Mouse (Mus musculus): ENCODE results near the gene Srek1ip1. TPM values are rescaled to one million over a fixed set of nuclear protein-coding genes. Genes with fewer than 3 reads are reported as not detected.

The Srek1ip1 gene
- total and polyA plus RNA-seq, 2 experiments from 2014 or later, result 12.3 to 12.9 TPM

DNA sequence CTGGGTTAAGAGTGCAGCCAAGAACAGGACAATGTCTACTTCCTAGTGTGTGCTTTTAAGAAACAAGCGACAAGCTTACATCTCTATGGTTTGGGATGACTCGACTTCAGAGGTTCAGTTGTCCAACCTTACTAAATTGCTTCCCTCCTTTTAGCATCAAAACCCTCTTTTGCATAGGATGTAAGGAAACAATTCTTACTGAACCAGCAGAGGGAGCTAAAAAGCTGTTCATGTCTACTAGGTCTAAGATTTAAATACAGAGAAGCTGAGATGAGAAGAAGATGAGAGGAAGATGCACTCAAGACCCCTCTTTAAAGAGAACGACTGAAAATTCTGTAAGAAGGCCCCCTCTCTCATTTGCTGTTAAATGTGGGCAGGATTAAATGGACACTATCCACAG lies 13.4 kb downstream of the Srek1ip1 start:
- Histone ChIP-seq H3K36me3 (ENCODE audit: insufficient read depth, low read length) (peaks cover 6% of the 10 kb centered on the region; the same call in 1 of the 2 replicates), H3K4me2 (ENCODE audit: low read depth, low read length, poor library complexity, severe bottlenecking) (no peak overlapping the region), H3K4me1 (ENCODE audit: insufficient read depth, low read length) (no peaks in the 10 kb centered on the region), H3K27me3 (ENCODE audit: insufficient read depth, low read length) (no peaks in the 10 kb centered on the region), H3K27ac (ENCODE audit: low read depth, low read length) (no peak overlapping the region), H3K9ac (replicated peaks; ENCODE audit: low read length, poor library complexity, severe bottlenecking) (no peak overlapping the region), H3K9me3 (ENCODE audit: low read length) (no peaks in the 10 kb centered on the region), H3K4me3 (ENCODE audit: low read depth, low read length) (no peak overlapping the region)
- DNase-seq (ENCODE audit: low spot score) (peak; percentile 85), ATAC-seq (ENCODE audit: low FRiP score) (no peak)
- WGBS, result 57% methylated on average over 3 of the region's 3 CpGs
- peak; percentile 87 for TF ChIP-seq CTCF (IDR thresholded peaks at IDR 0.05)

DNA sequence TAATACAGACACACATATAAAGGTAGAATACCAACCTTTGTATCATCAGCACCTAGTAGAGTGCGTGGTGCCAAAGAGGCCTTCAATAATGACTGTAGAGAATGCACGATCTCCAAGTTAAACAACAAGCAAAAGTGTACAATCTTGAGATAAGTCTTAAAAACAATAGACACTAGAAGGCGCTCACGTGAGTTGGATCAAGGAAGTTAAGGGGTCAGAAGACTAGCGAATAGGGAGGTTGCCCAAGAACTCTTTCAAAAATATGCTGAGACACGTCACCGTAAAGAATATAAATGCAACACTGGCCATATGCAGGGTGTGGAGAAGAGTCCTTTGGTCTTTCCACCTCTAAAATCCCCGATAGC lies 24.0 kb downstream of the Srek1ip1 start:
- TF ChIP-seq CTCF (IDR thresholded peaks at IDR 0.05), result peak; percentile 49
- whole genome bisulfite sequencing, result 8% methylated on average over 8 of the region's 8 CpGs
- ATAC-seq (ENCODE audit: low FRiP score) (no peak), DNase-seq (ENCODE audit: low spot score) (peak; percentile 58)
- Histone ChIP-seq H3K27ac (ENCODE audit: low read depth, low read length) (peak overlapping the region; percentile 84), H3K4me2 (ENCODE audit: low read depth, low read length, poor library complexity, severe bottlenecking) (peak overlapping the region; percentile 69), H3K4me1 (ENCODE audit: insufficient read depth, low read length) (peaks cover 13% of the 10 kb centered on the region; the same call in 1 of the 2 replicates), H3K4me3 (ENCODE audit: low read depth, low read length) (peak overlapping the region; percentile 82), H3K9me3 (ENCODE audit: low read length) (no peaks in the 10 kb centered on the region), H3K27me3 (ENCODE audit: insufficient read depth, low read length) (no peaks in the 10 kb centered on the region), H3K9ac (replicated peaks; ENCODE audit: low read length, poor library complexity, severe bottlenecking) (peak overlapping the region; percentile 91), H3K36me3 (ENCODE audit: insufficient read depth, low read length) (no peaks in the 10 kb centered on the region)

- Histone ChIP-seq H3K4me3 (ENCODE audit: low read depth, low read length) (peak within 1 kb of the TSS; percentile 82), H3K9me3 (ENCODE audit: low read length) (no peaks in the 10 kb centered on the region), H3K9ac (replicated peaks; ENCODE audit: low read length, poor library complexity, severe bottlenecking) (peak within 1 kb of the TSS; percentile 91), H3K36me3 (ENCODE audit: insufficient read depth, low read length) (no peaks in the 10 kb centered on the region), H3K27me3 (ENCODE audit: insufficient read depth, low read length) (no peaks in the 10 kb centered on the region), H3K4me2 (ENCODE audit: low read depth, low read length, poor library complexity, severe bottlenecking) (peak within 1 kb of the TSS; percentile 69), H3K27ac (ENCODE audit: low read depth, low read length) (peak within 1 kb of the TSS; percentile 84), H3K4me1 (ENCODE audit: insufficient read depth, low read length) (peaks cover 13% of the 10 kb centered on the region; the same call in 1 of the 2 replicates)
- WGBS, result under 1% methylated on average over 50 of the region's 50 CpGs
- ATAC-seq (ENCODE audit: low FRiP score) (peak; percentile 96), DNase-seq (ENCODE audit: low spot score) (peak; percentile 89)
- TF ChIP-seq CTCF (IDR thresholded peaks at IDR 0.05), result no peak
Observed at GRCm38 (mm10) chr13:104816635-104817571, 24.6 kb downstream of the Srek1ip1 start, which contains the start of gene Cwc27. TSS of gene Cwc27 (minus strand) at chr13:104817142.

DNA sequence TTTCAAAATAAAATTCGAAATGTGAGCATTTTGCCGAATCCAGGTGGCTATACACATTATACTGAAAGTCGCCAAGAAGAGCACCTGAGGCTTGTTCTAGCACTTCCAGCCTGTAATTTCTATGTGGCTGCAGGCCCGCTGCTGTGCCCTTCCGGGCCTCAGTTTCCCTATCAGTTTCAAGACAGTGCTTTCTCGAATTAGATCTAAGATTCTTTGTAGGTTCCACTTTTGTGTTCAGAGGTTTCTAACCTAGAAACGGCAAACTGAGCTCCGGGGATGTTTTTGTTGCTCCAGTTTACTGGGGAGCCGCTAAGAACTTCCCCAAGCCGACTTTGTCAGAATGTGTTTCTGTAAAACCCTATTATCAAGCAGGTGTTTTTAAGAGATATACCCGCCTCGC lies 25.4 kb downstream of the Srek1ip1 start:
- ATAC-seq (ENCODE audit: low FRiP score) (no peak), DNase-seq (ENCODE audit: low spot score) (no peak)
- Histone ChIP-seq H3K27ac (ENCODE audit: low read depth, low read length) (peak overlapping the region; percentile 84; the same call in 1 of the 2 replicates), H3K27me3 (ENCODE audit: insufficient read depth, low read length) (no peaks in the 10 kb centered on the region), H3K4me1 (ENCODE audit: insufficient read depth, low read length) (peaks cover 13% of the 10 kb centered on the region; the same call in 1 of the 2 replicates), H3K4me3 (ENCODE audit: low read depth, low read length) (peak overlapping the region; percentile 82), H3K9ac (replicated peaks; ENCODE audit: low read length, poor library complexity, severe bottlenecking) (peak overlapping the region; percentile 91), H3K4me2 (ENCODE audit: low read depth, low read length, poor library complexity, severe bottlenecking) (peak overlapping the region; percentile 69), H3K36me3 (ENCODE audit: insufficient read depth, low read length) (no peaks in the 10 kb centered on the region), H3K9me3 (ENCODE audit: low read length) (no peaks in the 10 kb centered on the region)
- TF ChIP-seq CTCF (IDR thresholded peaks at IDR 0.05), result no peak
- 46% methylated on average over 12 of the region's 12 CpGs for WGBS

GRCm38 (mm10) chr13:104821192-104821591 lies 28.9 kb downstream of the Srek1ip1 start:
- ATAC-seq (ENCODE audit: low FRiP score), result no peak
- H3K4me3 ChIP-seq (ENCODE audit: low read depth, low read length), result no peak overlapping the region
- no peak for DNase-seq (ENCODE audit: low spot score)
- no peaks in the 10 kb centered on the region for H3K9me3 ChIP-seq (ENCODE audit: low read length)
- peaks cover 3% of the 10 kb centered on the region; the same call in 1 of the 2 replicates for H3K4me1 ChIP-seq (ENCODE audit: insufficient read depth, low read length)
- no peaks in the 10 kb centered on the region for H3K27me3 ChIP-seq (ENCODE audit: insufficient read depth, low read length)
- no peak overlapping the region for H3K9ac ChIP-seq (replicated peaks; ENCODE audit: low read length, poor library complexity, severe bottlenecking)
- no peak overlapping the region for H3K27ac ChIP-seq (ENCODE audit: low read depth, low read length)
- TF ChIP-seq CTCF (IDR thresholded peaks at IDR 0.05), result no peak
- no peak overlapping the region for H3K4me2 ChIP-seq (ENCODE audit: low read depth, low read length, poor library complexity, severe bottlenecking)
- H3K36me3 ChIP-seq (ENCODE audit: insufficient read depth, low read length), result no peaks in the 10 kb centered on the region

GRCm38 (mm10) chr13:104821908-104822307 lies 29.6 kb downstream of the Srek1ip1 start:
- Histone ChIP-seq H3K4me3 (ENCODE audit: low read depth, low read length) (no peak overlapping the region), H3K4me1 (ENCODE audit: insufficient read depth, low read length) (peaks cover 3% of the 10 kb centered on the region; the same call in 1 of the 2 replicates), H3K9me3 (ENCODE audit: low read length) (no peaks in the 10 kb centered on the region), H3K36me3 (ENCODE audit: insufficient read depth, low read length) (no peaks in the 10 kb centered on the region), H3K4me2 (ENCODE audit: low read depth, low read length, poor library complexity, severe bottlenecking) (no peak overlapping the region), H3K9ac (replicated peaks; ENCODE audit: low read length, poor library complexity, severe bottlenecking) (no peak overlapping the region), H3K27ac (ENCODE audit: low read depth, low read length) (no peak overlapping the region), H3K27me3 (ENCODE audit: insufficient read depth, low read length) (no peaks in the 10 kb centered on the region)
- no peak for ATAC-seq (ENCODE audit: low FRiP score)
- DNase-seq (ENCODE audit: low spot score), result no peak
- TF ChIP-seq CTCF (IDR thresholded peaks at IDR 0.05), result no peak
- 80% methylated on average over 1 of the region's 1 CpGs for WGBS
